Mouse (Mus musculus) A20 (cell line): ENCODE data around the gene 2310061I04Rik.

Experiments
- DNase-seq: peaks from one replicate; pipeline ENCODE4 v3.0.0-alpha.2; 2011; ENCODE audit warnings: low read depth, low spot score

2310061I04Rik gene

GRCm38 (mm10) chr17:35870884-35871696 lies 26.1 kb downstream of the 2310061I04Rik start:
- DNase-seq: peak; percentile 62

GRCm38 (mm10) chr17:35870151-35870883 lies 26.9 kb downstream of the 2310061I04Rik start:
- peak; percentile 78 for DNase-seq

- peak; percentile 78 for DNase-seq
These were observed 27.7 kb downstream of the 2310061I04Rik start for GRCm38 (mm10) chr17:35869346-35870067.

- DNase-seq: no peak
These were observed 28.3 kb downstream of the 2310061I04Rik start for GRCm38 (mm10) chr17:35868961-35869345.

GRCm38 (mm10) chr17:35868165-35868820 lies 28.9 kb downstream of the 2310061I04Rik start:
- DNase-seq: peak; percentile 76

GRCm38 (mm10) chr17:35866911-35867890 lies 30.0 kb downstream of the 2310061I04Rik start:
- DNase-seq: peak; percentile 83

GRCm38 (mm10) chr17:35866281-35866831 lies 30.9 kb downstream of the 2310061I04Rik start:
- DNase-seq: peak; percentile 78

- DNase-seq: peak; percentile 80
These were observed 31.6 kb downstream of the 2310061I04Rik start, which contains the start of gene Ppp1r18 for GRCm38 (mm10) chr17:35865481-35866280. Gene Ppp1r18 (plus strand): TSS chr17:35865593.

GRCm38 (mm10) chr17:35864832-35865353 lies 32.3 kb downstream of the 2310061I04Rik start:
- no peak for DNase-seq

GRCm38 (mm10) chr17:35861198-35861857 lies 35.9 kb downstream of the 2310061I04Rik start, which contains the start of gene Nrm:
Gene Nrm (plus strand): TSS chr17:35861318.
- DNase-seq: peak; percentile 91

- no peak for DNase-seq
These were observed 36.4 kb downstream of the 2310061I04Rik start for GRCm38 (mm10) chr17:35860831-35861197.

GRCm38 (mm10) chr17:35859835-35860234 lies 37.4 kb downstream of the 2310061I04Rik start:
- no peak for DNase-seq

- no peak for DNase-seq
These were observed 37.9 kb downstream of the 2310061I04Rik start for GRCm38 (mm10) chr17:35859371-35859770.

- no peak for DNase-seq
These were observed 46.3 kb downstream of the 2310061I04Rik start for GRCm38 (mm10) chr17:35850974-35851373.

- DNase-seq: no peak
These were observed 49.1 kb downstream of the 2310061I04Rik start for GRCm38 (mm10) chr17:35848112-35848511.

- DNase-seq: no peak
These were observed 53.7 kb downstream of the 2310061I04Rik start for GRCm38 (mm10) chr17:35843514-35843913.
